Mouse (Mus musculus) ES-E14 (cell line): Measurements from ENCODE around the gene Kank4. TPM values are rescaled to one million over a fixed set of nuclear protein-coding genes. Genes with fewer than 3 reads are reported as not detected.
"Not testable (repeated sequence)": the region's sequence is repeated elsewhere in the genome, so short reads cannot be mapped to it uniquely, and the experiment has no call there.

Source experiments
- DNase-seq: peaks from one replicate; pipeline ENCODE4 v3.0.0-alpha.2; 2013; ENCODE audit warnings: low read depth, low spot score
- H3K27ac ChIP-seq: 2 replicates; pipeline ENCODE4 v1.5.1; 2012; ENCODE audit warnings: low read depth, mild to moderate bottlenecking, low read length, moderate library complexity, mixed read lengths; ENCODE audit not compliant: poor library complexity, insufficient read depth, severe bottlenecking
- H3K36me3 ChIP-seq: 2 replicates; pipeline ENCODE4 v1.6.1; 2012; ENCODE audit warnings: mild to moderate bottlenecking, low read length, moderate library complexity, mixed read lengths; ENCODE audit not compliant: control insufficient read depth, poor library complexity, insufficient read depth, severe bottlenecking
- H3K4me1 ChIP-seq, 2 experiments: fragments of 150-350 bp in 1 of 2; sonication (generic) in 1 of 2; 2 replicates each; pipeline ENCODE4 v1.6.1; 2012; ENCODE audit warnings: low read length in 2 of 2, mild to moderate bottlenecking in 1 of 2, mixed read lengths in 1 of 2; ENCODE audit not compliant: control insufficient read depth in 2 of 2, insufficient read depth in 2 of 2, poor library complexity in 1 of 2
- H3K4me3 ChIP-seq, 2 experiments: fragments of 150-350 bp in 1 of 2; sonication (generic) in 1 of 2; 2 replicates each; pipeline ENCODE4 v1.5.1; 2012; ENCODE audit warnings: low read length in 2 of 2, low read depth in 1 of 2, mild to moderate bottlenecking in 1 of 2, mixed read lengths in 1 of 2; ENCODE audit not compliant: insufficient read depth in 1 of 2, poor library complexity in 1 of 2, severe bottlenecking in 1 of 2
- H3K9ac ChIP-seq: 2 replicates; pipeline ENCODE4 v1.6.1; 2012; ENCODE audit warnings: low read depth, mild to moderate bottlenecking, low read length, mixed read lengths; ENCODE audit not compliant: poor library complexity, insufficient read depth, severe bottlenecking
- H3K9me3 ChIP-seq: fragments of 150-350 bp; sonication (generic); 2 replicates; pipeline ENCODE4 v1.6.1; 2012; ENCODE audit warnings: low read depth, mild to moderate bottlenecking, low read length; ENCODE audit not compliant: control insufficient read depth, insufficient read depth
- CHD2 ChIP-seq: IDR thresholded peaks from 2 replicates; pipeline ENCODE4 v1.6.1; 2014; ENCODE audit warnings: mild to moderate bottlenecking, low read depth, low read length, inconsistent platforms
- HCFC1 ChIP-seq: IDR thresholded peaks from 2 replicates; pipeline ENCODE4 v1.6.1; 2012; ENCODE audit warnings: low read length, inconsistent platforms, borderline replicate concordance; ENCODE audit not compliant: insufficient read depth
- MAFK ChIP-seq: IDR thresholded peaks from 2 replicates; pipeline ENCODE4 v1.6.1; 2014; ENCODE audit warnings: mild to moderate bottlenecking, low read depth, low read length, inconsistent platforms; ENCODE audit not compliant: insufficient read depth
- ZC3H11A ChIP-seq: IDR thresholded peaks from 2 replicates; pipeline ENCODE4 v1.6.1; 2012; ENCODE audit warnings: low read depth, mild to moderate bottlenecking, inconsistent platforms, low read length, borderline replicate concordance
- ZNF384 ChIP-seq: IDR thresholded peaks from 2 replicates; pipeline ENCODE4 v1.6.1; 2012; ENCODE audit warnings: low read depth, low read length, inconsistent platforms
- in situ Hi-C, 2 experiments: fragments of 600-800 bp; cut with MboI; formaldehyde crosslinking; loops; one replicate each; pipeline ENCODE4 v1.15.1; 2025; ENCODE audit warnings: low sequenced_read_pairs in 2 of 2, inconsistent platforms in 1 of 2; ENCODE audit not compliant: unreplicated experiment in 2 of 2
- total RNA-seq: library from RNA; depleted of rRNA; stranded (reverse); fragments of 300-350 nt; gene quantifications from 2 replicates; pipeline ENCODE4 v1.2.3, GENCODE M21; 2012

The Kank4 gene
- total RNA-seq, 1 experiment, result 5.4 TPM

GRCm38 (mm10) chr4:98863451-98863850 lies 46.1 kb upstream of the Kank4 start:
- H3K36me3 ChIP-seq, result no peaks in the 10 kb centered on the region
- TF ChIP-seq HCFC1, result no peak
- no peak for TF ChIP-seq CHD2
- H3K9ac ChIP-seq, result no peak overlapping the region
- no peak for DNase-seq
- in situ Hi-C loops, result no loop called here
- no peaks in the 10 kb centered on the region for H3K9me3 ChIP-seq
- no peak overlapping the region for H3K4me3 ChIP-seq
- H3K27ac ChIP-seq, result peak overlapping the region; percentile 75; the same call in 1 of the 2 replicates
- peaks cover 2 to 6% of the 10 kb centered on the region in 2 experiments; a peak in 2 of 4 replicates for H3K4me1 ChIP-seq

- H3K4me1 ChIP-seq, result peaks cover 4 to 6% of the 10 kb centered on the region in 2 experiments
- in situ Hi-C loops, result no loop called here
- H3K9ac ChIP-seq, result no peak overlapping the region
- no peaks in the 10 kb centered on the region for H3K36me3 ChIP-seq
- no peak for DNase-seq
- H3K27ac ChIP-seq, result no peak overlapping the region
- no peak overlapping the region for H3K4me3 ChIP-seq
- no peak for TF ChIP-seq CHD2
- TF ChIP-seq MAFK, result no peak
- TF ChIP-seq ZNF384, result no peak
- no peak for TF ChIP-seq ZC3H11A
- TF ChIP-seq HCFC1, result no peak
- H3K9me3 ChIP-seq, result no peaks in the 10 kb centered on the region
These were observed 41.0 kb upstream of the Kank4 start for GRCm38 (mm10) chr4:98858151-98858855.

DNA sequence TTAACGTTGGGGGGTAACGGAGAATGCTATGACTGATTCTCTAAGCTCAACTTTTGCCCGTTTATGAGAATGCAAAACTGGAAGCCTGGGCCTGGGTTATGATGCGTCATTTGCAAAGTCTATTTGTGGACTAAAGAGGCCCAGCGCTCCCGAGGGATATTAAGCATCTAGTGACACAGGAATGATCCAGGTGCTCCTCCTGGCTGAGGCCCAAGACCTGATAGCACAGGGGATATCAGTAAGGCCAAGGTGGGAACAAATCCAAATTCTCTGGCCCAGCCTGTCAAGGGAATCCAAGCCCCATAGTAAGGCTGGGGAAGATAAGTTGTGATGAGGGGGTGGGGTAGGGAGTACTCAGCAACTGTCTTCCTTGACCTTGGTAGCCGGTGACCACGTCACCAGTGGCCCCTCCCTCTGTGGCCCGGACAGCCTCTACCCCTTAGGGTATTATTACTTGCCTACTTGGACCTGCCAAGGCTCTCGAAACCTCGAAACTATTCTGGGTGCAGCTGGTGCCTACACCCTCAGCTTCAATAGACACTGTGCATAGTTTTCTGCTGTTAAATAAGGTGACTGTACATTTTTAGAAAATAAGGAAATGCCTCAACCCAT lies 39.8 kb upstream of the Kank4 start:
- H3K27ac ChIP-seq, result peak overlapping the region; percentile 14; the same call in 1 of the 2 replicates
- no peak overlapping the region; the same call in 1 of the 2 replicates for H3K9ac ChIP-seq
- no peak for TF ChIP-seq ZC3H11A
- no peak for TF ChIP-seq CHD2
- TF ChIP-seq MAFK, result no peak
- TF ChIP-seq HCFC1, result no peak
- TF ChIP-seq ZNF384, result no peak
- H3K4me1 ChIP-seq, result peaks cover 4 to 6% of the 10 kb centered on the region in 2 experiments; a peak in 3 of 4 replicates
- no peaks in the 10 kb centered on the region for H3K36me3 ChIP-seq
- no peak for DNase-seq
- in situ Hi-C loops, result no loop called here
- no peak overlapping the region for H3K4me3 ChIP-seq
- no peaks in the 10 kb centered on the region for H3K9me3 ChIP-seq

- no peak overlapping the region for H3K9ac ChIP-seq
- DNase-seq, result no peak
- H3K27ac ChIP-seq, result no peak overlapping the region
- peaks cover 4 to 6% of the 10 kb centered on the region in 2 experiments; a peak in 3 of 4 replicates for H3K4me1 ChIP-seq
- H3K36me3 ChIP-seq, result peaks cover 6% of the 10 kb centered on the region; the same call in 1 of the 2 replicates
- no peak overlapping the region for H3K4me3 ChIP-seq
- TF ChIP-seq ZC3H11A (no peak), MAFK (no peak), ZNF384 (no peak), HCFC1 (no peak), CHD2 (no peak)
- in situ Hi-C loops, result no loop called here
- peaks cover 8% of the 10 kb centered on the region; the same call in 1 of the 2 replicates for H3K9me3 ChIP-seq
These were observed 36.6 kb upstream of the Kank4 start for GRCm38 (mm10) chr4:98853926-98854325.

GRCm38 (mm10) chr4:98850485-98850884 lies 33.1 kb upstream of the Kank4 start:
- H3K4me3 ChIP-seq, H3K36me3 ChIP-seq, DNase-seq, H3K9ac ChIP-seq, H3K9me3 ChIP-seq, in situ Hi-C loops: not testable (repeated sequence)
- H3K4me1 ChIP-seq, result peaks cover 7 to 14% of the 10 kb centered on the region in 2 experiments
- peak overlapping the region; percentile 73 for H3K27ac ChIP-seq
